Mouse (Mus musculus) embryonic facial prominence, embryonic 10.5 days (tissue): ENCODE results near the gene Wfdc3. TPM values are rescaled to one million over a fixed set of nuclear protein-coding genes. Genes with fewer than 3 reads are reported as not detected.
A peak's percentile ranks its signal among the peaks of the same experiment; 100 is the strongest.

Experiments used
- DNase-seq: peaks from one replicate; pipeline ENCODE4 v3.0.0-alpha.2; 2017; ENCODE audit warnings: low spot score
- H3K27ac ChIP-seq: fragments of 300-500 bp; sonication (generic); replicated peaks from 2 replicates; pipeline ENCODE4 v1.5.1; 2016; ENCODE audit warnings: mild to moderate bottlenecking
- H3K27me3 ChIP-seq: fragments of 300-500 bp; sonication (generic); replicated peaks from 2 replicates; pipeline ENCODE4 v1.6.1; 2016; ENCODE audit warnings: low read depth, mild to moderate bottlenecking; ENCODE audit not compliant: poor library complexity, severe bottlenecking
- H3K36me3 ChIP-seq: fragments of 300-500 bp; sonication (generic); replicated peaks from 2 replicates; pipeline ENCODE4 v1.6.1; 2016; ENCODE audit warnings: mild to moderate bottlenecking, moderate library complexity
- H3K4me1 ChIP-seq: fragments of 300-500 bp; sonication (generic); 2 replicates; pipeline ENCODE4 v1.6.1; 2016
- H3K4me3 ChIP-seq: fragments of 300-500 bp; sonication (generic); 2 replicates; pipeline ENCODE4 v1.5.1; 2016; ENCODE audit warnings: mild to moderate bottlenecking, moderate library complexity
- H3K9me3 ChIP-seq: fragments of 300-500 bp; sonication (generic); 2 replicates; pipeline ENCODE4 v1.6.1; 2016; ENCODE audit warnings: mild to moderate bottlenecking
- WGBS: fragments of 180-500 bp; shearing (Covaris S2); methylation state at CpG from one replicate; pipeline ENCODE4 v1.1.7; 2016; 5-methylcytosine and 5-hydroxymethylcytosine counted together
- polyA plus RNA-seq: library from polyadenylated mRNA; unstranded; fragments of >200 nt; fragmentation: Nextera tagmentation; extraction: Ambion mirVana; gene quantifications from 2 replicates; pipeline ENCODE4 v1.2.1, GENCODE M21; 2016

Gene Wfdc3
- polyA plus RNA-seq, 1 experiment from 2014 or later: 0.95 TPM

GRCm38 (mm10) chr2:164754800-164755199, 9.1 kb upstream of the Wfdc3 start:
- H3K4me1 ChIP-seq: no peaks in the 10 kb centered on the region
- H3K4me3 ChIP-seq: no peak overlapping the region
- no peak for DNase-seq
- WGBS: 90% methylated on average over 2 of the region's 2 CpGs
- H3K27me3 ChIP-seq: no peaks in the 10 kb centered on the region
- H3K27ac ChIP-seq: no peak overlapping the region
- H3K9me3 ChIP-seq: no peaks in the 10 kb centered on the region
- H3K36me3 ChIP-seq: peaks cover 100% of the 10 kb centered on the region

GRCm38 (mm10) chr2:164754105-164754504, 8.4 kb upstream of the Wfdc3 start:
- no peak for DNase-seq
- Histone ChIP-seq H3K27me3 (no peaks in the 10 kb centered on the region), H3K9me3 (no peaks in the 10 kb centered on the region), H3K27ac (no peak overlapping the region), H3K4me1 (no peaks in the 10 kb centered on the region), H3K4me3 (no peak overlapping the region), H3K36me3 (peaks cover 100% of the 10 kb centered on the region)
- 90% methylated on average over 11 of the region's 11 CpGs for WGBS

GRCm38 (mm10) chr2:164752454-164752853, 6.7 kb upstream of the Wfdc3 start:
- no peaks in the 10 kb centered on the region for H3K9me3 ChIP-seq
- H3K4me3 ChIP-seq: no peak overlapping the region
- no peak overlapping the region for H3K27ac ChIP-seq
- no peak for DNase-seq
- H3K36me3 ChIP-seq: peaks cover 100% of the 10 kb centered on the region
- 89% methylated on average over 2 of the region's 2 CpGs for WGBS
- no peaks in the 10 kb centered on the region for H3K27me3 ChIP-seq
- 0 out of 2 replicates have a peak, but pooled peaks cover 2% of the 10 kb centered on the region for H3K4me1 ChIP-seq

GRCm38 (mm10) chr2:164748991-164749390, 3.3 kb upstream of the Wfdc3 start:
- Histone ChIP-seq H3K4me3 (no peak overlapping the region), H3K27me3 (no peaks in the 10 kb centered on the region), H3K27ac (no peak overlapping the region), H3K4me1 (peaks cover 20% of the 10 kb centered on the region), H3K36me3 (peaks cover 68% of the 10 kb centered on the region), H3K9me3 (no peaks in the 10 kb centered on the region)
- DNase-seq: no peak
- WGBS: 90% methylated on average over 6 of the region's 6 CpGs

- Histone ChIP-seq H3K4me3 (no peak overlapping the region), H3K27me3 (no peaks in the 10 kb centered on the region), H3K9me3 (no peaks in the 10 kb centered on the region), H3K27ac (no peak overlapping the region), H3K4me1 (peaks cover 20% of the 10 kb centered on the region), H3K36me3 (peaks cover 60% of the 10 kb centered on the region)
- 88% methylated on average over 4 of the region's 4 CpGs for WGBS
- no peak for DNase-seq
Observed at GRCm38 (mm10) chr2:164748191-164748590, 2.5 kb upstream of the Wfdc3 start.

GRCm38 (mm10) chr2:164746693-164747092, 962 bp upstream of the Wfdc3 start:
- WGBS: 61% methylated on average over 8 of the region's 8 CpGs
- H3K27ac ChIP-seq: peak overlapping the region; percentile 95; the same call in 1 of the 2 replicates

GRCm38 (mm10) chr2:164744987-164745386, 744 bp downstream of the Wfdc3 start:
- Histone ChIP-seq H3K9me3 (no peaks in the 10 kb centered on the region), H3K4me1 (peaks cover 22% of the 10 kb centered on the region), H3K36me3 (peaks cover 28% of the 10 kb centered on the region), H3K27me3 (no peaks in the 10 kb centered on the region), H3K4me3 (peak overlapping the region; percentile 92), H3K27ac (no peak overlapping the region; the same call in 1 of the 2 replicates)
- WGBS: 75% methylated on average over 13 of the region's 13 CpGs
- no peak for DNase-seq

More at GRCm38 (mm10) chr2:164746693-164747092, 962 bp upstream of the Wfdc3 start:
- H3K4me3 ChIP-seq: peak overlapping the region; percentile 92
- peaks cover 20% of the 10 kb centered on the region for H3K4me1 ChIP-seq
- no peak for DNase-seq
- peaks cover 45% of the 10 kb centered on the region for H3K36me3 ChIP-seq
- no peaks in the 10 kb centered on the region for H3K27me3 ChIP-seq
- no peaks in the 10 kb centered on the region for H3K9me3 ChIP-seq

GRCm38 (mm10) chr2:164739876-164740275, 5.9 kb downstream of the Wfdc3 start:
- Histone ChIP-seq H3K27me3 (no peaks in the 10 kb centered on the region), H3K9me3 (no peaks in the 10 kb centered on the region), H3K36me3 (no peaks in the 10 kb centered on the region), H3K4me1 (peaks cover 3% of the 10 kb centered on the region), H3K4me3 (no peak overlapping the region), H3K27ac (no peak overlapping the region)
- DNase-seq: no peak
- 59% methylated on average over 7 of the region's 7 CpGs for WGBS

GRCm38 (mm10) chr2:164737377-164738090, 8.2 kb downstream of the Wfdc3 start:
- H3K27ac ChIP-seq: no peak overlapping the region
- H3K9me3 ChIP-seq: no peaks in the 10 kb centered on the region
- no peaks in the 10 kb centered on the region for H3K27me3 ChIP-seq
- no peak for DNase-seq
- peaks cover 2% of the 10 kb centered on the region for H3K4me1 ChIP-seq
- H3K36me3 ChIP-seq: no peaks in the 10 kb centered on the region
- 79% methylated on average over 3 of the region's 3 CpGs for WGBS
- H3K4me3 ChIP-seq: no peak overlapping the region

- Histone ChIP-seq H3K27me3 (no peaks in the 10 kb centered on the region), H3K4me3 (no peak overlapping the region), H3K4me1 (peaks cover 6% of the 10 kb centered on the region), H3K9me3 (no peaks in the 10 kb centered on the region), H3K36me3 (no peaks in the 10 kb centered on the region), H3K27ac (no peak overlapping the region)
- WGBS: 90% methylated on average over 5 of the region's 5 CpGs
- no peak for DNase-seq
Observed at GRCm38 (mm10) chr2:164735446-164735845, 10.3 kb downstream of the Wfdc3 start.

GRCm38 (mm10) chr2:164734839-164735238, 10.9 kb downstream of the Wfdc3 start:
- H3K4me1 ChIP-seq: peaks cover 4% of the 10 kb centered on the region; the same call in 1 of the 2 replicates
- no peaks in the 10 kb centered on the region for H3K36me3 ChIP-seq
- WGBS: 88% methylated on average over 5 of the region's 5 CpGs
- H3K27ac ChIP-seq: no peak overlapping the region
- no peak for DNase-seq
- H3K27me3 ChIP-seq: no peaks in the 10 kb centered on the region
- no peak overlapping the region for H3K4me3 ChIP-seq
- no peaks in the 10 kb centered on the region for H3K9me3 ChIP-seq

GRCm38 (mm10) chr2:164733259-164733658, 12.5 kb downstream of the Wfdc3 start:
- Histone ChIP-seq H3K36me3 (no peaks in the 10 kb centered on the region), H3K9me3 (no peaks in the 10 kb centered on the region), H3K4me3 (no peak overlapping the region), H3K27me3 (no peaks in the 10 kb centered on the region), H3K4me1 (peaks cover 4% of the 10 kb centered on the region; the same call in 1 of the 2 replicates), H3K27ac (no peak overlapping the region)
- WGBS: 87% methylated on average over 2 of the region's 2 CpGs
- DNase-seq: no peak

GRCm38 (mm10) chr2:164731719-164732118, 14.0 kb downstream of the Wfdc3 start:
- WGBS: 83% methylated on average over 5 of the region's 5 CpGs
- DNase-seq: no peak

More at GRCm38 (mm10) chr2:164731719-164732118, 14.0 kb downstream of the Wfdc3 start:
- peaks cover 5% of the 10 kb centered on the region; the same call in 1 of the 2 replicates for H3K27me3 ChIP-seq
- no peak overlapping the region for H3K27ac ChIP-seq
- peaks cover 4% of the 10 kb centered on the region; the same call in 1 of the 2 replicates for H3K4me1 ChIP-seq
- no peak overlapping the region for H3K4me3 ChIP-seq
- no peaks in the 10 kb centered on the region for H3K36me3 ChIP-seq
- no peaks in the 10 kb centered on the region for H3K9me3 ChIP-seq
